Mouse (Mus musculus): ENCODE data around the gene Fam19a5.

The Fam19a5 gene

GRCm38 (mm10) chr15:87667416-87667815 lies 123.3 kb downstream of the Fam19a5 start:
- no peak for DNase-seq

- no peak for DNase-seq
Measured at GRCm38 (mm10) chr15:87668112-87668511, 124.0 kb downstream of the Fam19a5 start.

GRCm38 (mm10) chr15:87671929-87672328 lies 127.8 kb downstream of the Fam19a5 start:
- no peak for DNase-seq

- DNase-seq, result no peak
Measured at GRCm38 (mm10) chr15:87678711-87679110, 134.6 kb downstream of the Fam19a5 start.

GRCm38 (mm10) chr15:87682410-87682809 lies 138.3 kb downstream of the Fam19a5 start:
- DNase-seq, result no peak

GRCm38 (mm10) chr15:87686415-87687040 lies 142.4 kb downstream of the Fam19a5 start:
- no peak for DNase-seq

GRCm38 (mm10) chr15:87691271-87691955 lies 147.3 kb downstream of the Fam19a5 start:
- no peak for DNase-seq

- DNase-seq, result no peak
Measured at GRCm38 (mm10) chr15:87691958-87692357, 147.9 kb downstream of the Fam19a5 start.

- no peak for DNase-seq
Measured at GRCm38 (mm10) chr15:87692394-87692793, 148.3 kb downstream of the Fam19a5 start.

- DNase-seq, result no peak
Measured at GRCm38 (mm10) chr15:87692865-87693513, 148.9 kb downstream of the Fam19a5 start.

- DNase-seq, result no peak
Measured at GRCm38 (mm10) chr15:87697433-87697996, 153.4 kb downstream of the Fam19a5 start.

- no peak for DNase-seq
Measured at GRCm38 (mm10) chr15:87698562-87699320, 154.6 kb downstream of the Fam19a5 start.

- DNase-seq, result no peak
Measured at GRCm38 (mm10) chr15:87702821-87703220, 158.7 kb downstream of the Fam19a5 start.

- DNase-seq, result no peak
Measured at GRCm38 (mm10) chr15:87703334-87703733, 159.2 kb downstream of the Fam19a5 start.

GRCm38 (mm10) chr15:87711790-87712189 lies 167.7 kb downstream of the Fam19a5 start:
- no peak for DNase-seq

- no peak for DNase-seq
Measured at GRCm38 (mm10) chr15:87712221-87712620, 168.1 kb downstream of the Fam19a5 start.

GRCm38 (mm10) chr15:87715037-87715676 lies 171.1 kb downstream of the Fam19a5 start:
- DNase-seq, result no peak

- no peak for DNase-seq
Measured at GRCm38 (mm10) chr15:87717056-87717455, 173.0 kb downstream of the Fam19a5 start.

GRCm38 (mm10) chr15:87723455-87723986 lies 179.4 kb downstream of the Fam19a5 start:
- no peak for DNase-seq

- DNase-seq, result no peak
Measured at GRCm38 (mm10) chr15:87726657-87727236, 182.6 kb downstream of the Fam19a5 start.

- no peak for DNase-seq
Measured at GRCm38 (mm10) chr15:87736345-87736744, 192.2 kb downstream of the Fam19a5 start.

GRCm38 (mm10) chr15:87755482-87755881 lies 211.4 kb downstream of the Fam19a5 start:
- DNase-seq, result no peak

All from thymus, postnatal 25 days (tissue).